Mouse (Mus musculus) gastrocnemius, postnatal 10 days (tissue): ENCODE data around the gene Adgrg3. TPM values are rescaled to one million over a fixed set of nuclear protein-coding genes. Genes with fewer than 3 reads are reported as not detected.

Experiments
- DNase-seq: peaks from one replicate; pipeline ENCODE4 v3.0.0; 2021; ENCODE audit warnings: mixed read lengths
- total RNA-seq, 2 experiments: library from RNA; stranded (reverse); gene quantifications; 2 replicates each; pipeline ENCODE4 v1.2.3; 2021

Adgrg3 gene
- total RNA-seq, 2 experiments from 2014 or later = 0.80 to 1.2 TPM

DNA sequence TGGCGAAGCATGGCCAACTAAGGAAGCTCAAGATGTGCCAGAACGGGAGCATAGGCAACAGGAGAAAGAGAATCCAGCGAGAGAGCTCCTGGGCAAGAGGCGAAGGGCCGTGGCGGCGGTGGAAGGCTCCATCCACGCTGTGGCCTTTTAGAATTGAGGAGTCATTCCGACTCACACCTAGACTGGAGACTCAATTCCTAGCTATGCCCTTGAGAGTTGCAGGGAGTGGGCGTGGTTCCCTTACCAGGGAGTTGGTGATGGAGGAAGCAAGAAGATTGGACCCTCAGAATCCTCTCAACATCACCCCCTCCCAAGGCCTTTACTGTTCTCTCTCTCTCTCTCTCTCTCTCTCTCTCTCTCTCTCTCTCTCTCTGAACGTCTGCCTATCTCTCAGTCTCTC is 64.2 kb downstream of the Adgrg3 start:
- no peak for DNase-seq

DNA sequence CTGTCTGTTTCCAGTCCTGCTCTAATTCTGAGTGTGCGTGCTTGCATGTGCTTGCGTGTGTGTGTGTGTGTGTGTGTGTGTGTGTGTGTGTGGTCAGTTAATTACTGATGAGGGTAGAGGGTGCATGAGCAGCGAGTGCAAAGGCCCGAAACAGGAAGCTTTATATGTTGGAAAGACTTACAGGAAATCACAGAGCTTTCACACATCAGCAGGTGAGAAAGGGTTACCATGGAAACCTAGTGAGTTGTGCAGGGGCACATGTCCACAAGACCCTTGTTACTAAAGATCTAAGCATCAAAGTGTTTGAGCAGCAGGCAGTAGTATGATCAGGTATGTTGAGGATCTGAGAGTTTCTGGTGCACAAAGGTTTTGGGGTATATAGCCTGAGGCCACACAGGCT is 66.8 kb downstream of the Adgrg3 start:
- no peak for DNase-seq

DNA sequence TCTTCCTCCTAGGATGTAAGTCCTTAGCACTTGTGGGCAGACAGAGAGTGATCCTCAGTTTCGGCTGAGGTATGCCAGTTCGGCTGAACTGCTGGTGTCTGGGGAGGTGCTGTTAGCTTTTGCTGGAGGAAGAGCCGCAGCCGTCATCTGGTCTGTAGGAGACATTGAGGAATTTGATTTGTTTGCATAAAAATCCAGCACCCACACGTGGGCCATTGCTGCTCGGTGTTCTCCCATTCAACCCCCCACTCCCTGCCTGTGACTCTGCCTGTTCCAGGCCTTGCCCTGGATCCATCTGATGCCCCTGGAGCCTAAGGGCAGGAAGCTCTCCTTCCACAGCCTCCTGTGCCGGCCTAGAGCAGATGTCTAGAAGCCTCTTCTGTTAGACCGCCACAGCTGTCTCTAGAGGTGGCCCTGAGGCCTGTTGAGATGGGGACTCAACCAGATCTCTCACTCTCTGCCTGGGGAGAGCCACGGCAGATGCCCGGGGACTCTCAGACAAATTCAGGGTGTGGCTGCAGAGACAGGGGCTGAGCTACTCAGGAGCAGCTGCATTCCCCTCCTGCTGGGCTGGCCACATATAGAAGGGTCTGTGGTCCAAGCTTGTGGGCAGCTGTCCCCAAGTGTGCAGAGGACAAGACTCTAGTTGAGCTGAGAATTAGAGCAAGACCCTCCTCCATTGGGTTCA is 67.4 kb downstream of the Adgrg3 start:
- no peak for DNase-seq

- no peak for DNase-seq
These were observed 68.1 kb downstream of the Adgrg3 start for GRCm38 (mm10) chr8:95085432-95086141.

DNA sequence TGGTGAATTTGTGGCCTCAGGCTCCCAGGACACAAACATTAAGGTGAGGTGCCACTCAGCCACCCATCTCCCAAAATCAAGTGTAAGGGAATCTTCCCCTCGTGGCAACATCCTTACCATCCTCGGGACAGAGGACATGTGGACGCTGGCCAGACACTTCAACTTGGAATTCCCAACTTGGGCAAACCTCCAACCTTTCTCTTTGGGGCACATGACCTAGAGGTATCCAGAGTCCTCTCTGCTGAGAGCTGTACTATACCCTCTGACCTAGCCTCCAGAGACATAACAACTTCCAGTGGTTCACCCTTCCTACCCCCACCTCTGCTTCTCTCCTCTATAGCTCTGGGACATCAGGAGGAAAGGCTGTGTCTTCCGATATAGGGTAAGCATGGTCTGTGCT is 76.1 kb downstream of the Adgrg3 start:
- no peak for DNase-seq

Other genes with a start within 250 kb of the Adgrg3 start
- 1 to 10 TPM; 1.2 to 2.4 TPM for gene Cx3cl1, start 245.7 kb upstream of the Adgrg3 start, total RNA-seq
- not detected for gene Ccl17, start 207.2 kb upstream of the Adgrg3 start, total RNA-seq
- gene Coq9, start 179.4 kb upstream of the Adgrg3 start, total RNA-seq = 100 to 1,000 TPM; 255 to 307 TPM
- gene Ciapin1, start 179.3 kb upstream of the Adgrg3 start, total RNA-seq = 10 to 100 TPM; 32.5 to 33.1 TPM
- 10 to 100 TPM; 37.6 to 43.6 TPM for gene Polr2c, start 160.2 kb upstream of the Adgrg3 start, total RNA-seq
- gene Dok4, start 141.4 kb upstream of the Adgrg3 start, total RNA-seq = 10 to 100 TPM; 11.4 TPM
- gene Ccdc102a, start 99.6 kb upstream of the Adgrg3 start, total RNA-seq = 10 to 100 TPM; 10.3 to 15.1 TPM
- gene Adgrg5, start 94.0 kb upstream of the Adgrg3 start, total RNA-seq = under 1 TPM; 0.07 to 0.09 TPM
- gene Adgrg1, start 42.9 kb upstream of the Adgrg3 start, total RNA-seq = 10 to 100 TPM; 15.6 to 18.0 TPM
- not detected for gene Drc7, start 37.4 kb downstream of the Adgrg3 start, total RNA-seq
- 10 to 100 TPM in 1 of 2 experiments, 1 to 10 TPM in 1; 6.0 to 10.7 TPM for gene Katnb1, start 63.5 kb downstream of the Adgrg3 start, total RNA-seq
- 10 to 100 TPM; 20.8 to 22.8 TPM for gene Kifc3, start 185.1 kb downstream of the Adgrg3 start, total RNA-seq